Mouse (Mus musculus): Measurements from ENCODE around the gene Dzip1.

Gene Dzip1

DNA sequence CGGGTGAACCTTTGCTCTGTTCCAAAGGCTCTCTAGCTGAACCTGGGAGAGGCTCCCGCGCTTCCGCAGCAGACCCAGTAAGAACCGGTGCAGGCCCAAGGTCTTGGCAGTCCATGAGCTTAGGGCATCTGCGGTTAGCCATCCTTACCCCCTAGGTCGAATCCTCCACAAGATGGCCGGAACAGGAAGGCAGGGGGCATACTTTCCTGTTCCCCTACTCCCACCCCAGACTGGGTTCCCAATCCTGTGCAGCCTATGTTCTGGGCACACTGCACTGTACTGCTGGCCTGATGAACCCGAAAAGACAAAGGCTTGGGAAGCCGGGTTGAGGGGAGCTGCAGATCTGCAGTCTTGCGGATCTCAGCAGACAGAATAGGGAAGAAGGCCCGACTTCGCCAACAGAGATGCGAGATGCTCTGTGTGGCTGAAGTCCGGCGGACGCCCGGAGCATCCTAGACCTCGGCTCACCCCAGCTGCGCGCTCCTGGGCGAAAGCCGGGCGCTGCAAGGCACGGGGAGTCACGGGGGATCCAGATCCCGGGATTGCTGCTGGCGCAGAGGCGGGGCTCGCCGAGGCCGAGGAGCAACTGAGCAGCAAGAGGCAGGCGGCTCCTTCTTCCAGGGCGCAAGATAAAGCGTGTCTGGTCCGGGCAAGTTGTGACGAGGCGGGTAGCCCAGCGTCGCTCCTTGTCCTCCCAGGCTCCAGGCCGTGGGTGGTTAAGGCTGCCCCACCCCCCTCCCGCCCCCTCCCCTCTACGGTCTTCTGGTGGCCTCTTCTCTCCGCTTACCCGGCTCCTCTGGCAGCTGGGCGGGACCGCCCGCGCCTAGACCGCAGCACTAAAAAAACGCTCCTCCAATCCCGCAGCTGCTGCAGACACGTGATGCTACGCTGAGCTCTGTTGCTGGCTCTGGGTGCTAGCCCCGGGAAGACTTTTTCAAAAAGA is at the start of gene Dzip1:
Gene Dzip1, minus strand, starts transcription at position 788 of the 943 bp plus-strand sequence.
- peak; percentile 54 for DNase-seq (ENCODE audit: low spot score)

DNA sequence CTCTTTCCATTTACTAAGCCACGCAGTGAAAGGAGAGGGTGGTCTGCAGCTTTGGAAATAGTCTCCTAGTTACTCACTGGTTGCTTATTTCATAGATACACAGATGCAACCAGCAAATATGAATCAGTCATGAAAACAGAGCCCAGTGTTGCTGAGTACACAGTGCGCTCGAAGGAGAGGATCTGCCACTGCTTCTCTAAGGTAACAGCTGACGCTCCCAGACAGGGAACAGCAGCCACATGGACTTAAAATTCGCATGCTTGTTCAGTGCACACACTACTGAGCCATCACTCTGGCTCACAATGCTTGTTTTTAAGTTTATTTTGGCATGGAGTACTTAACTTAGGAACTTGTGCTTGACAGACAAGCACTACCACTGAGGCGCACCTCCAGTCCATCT is 47.0 kb upstream of the Dzip1 start:
- DNase-seq (ENCODE audit: low spot score), result no peak

DNA sequence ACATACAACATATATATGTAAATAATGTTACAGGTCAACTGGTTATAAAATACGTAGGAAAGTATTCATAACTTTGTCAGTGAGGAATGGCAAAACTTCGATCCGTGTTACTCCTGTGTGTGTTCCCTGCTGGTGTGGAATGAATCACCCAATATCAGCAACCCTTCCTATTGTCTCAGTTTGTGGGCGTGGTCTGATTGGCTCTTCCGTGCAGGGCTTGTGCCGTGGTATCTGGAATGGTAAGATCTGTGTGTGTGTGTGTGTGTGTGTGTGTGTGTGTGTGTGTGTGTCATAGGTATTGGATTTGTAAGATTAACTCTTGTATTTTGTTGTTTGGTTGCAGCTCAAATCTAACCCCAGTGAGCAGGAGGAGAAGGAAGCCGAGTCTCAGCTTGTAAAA is 42.4 kb upstream of the Dzip1 start:
- no peak for DNase-seq (ENCODE audit: low spot score)

DNA sequence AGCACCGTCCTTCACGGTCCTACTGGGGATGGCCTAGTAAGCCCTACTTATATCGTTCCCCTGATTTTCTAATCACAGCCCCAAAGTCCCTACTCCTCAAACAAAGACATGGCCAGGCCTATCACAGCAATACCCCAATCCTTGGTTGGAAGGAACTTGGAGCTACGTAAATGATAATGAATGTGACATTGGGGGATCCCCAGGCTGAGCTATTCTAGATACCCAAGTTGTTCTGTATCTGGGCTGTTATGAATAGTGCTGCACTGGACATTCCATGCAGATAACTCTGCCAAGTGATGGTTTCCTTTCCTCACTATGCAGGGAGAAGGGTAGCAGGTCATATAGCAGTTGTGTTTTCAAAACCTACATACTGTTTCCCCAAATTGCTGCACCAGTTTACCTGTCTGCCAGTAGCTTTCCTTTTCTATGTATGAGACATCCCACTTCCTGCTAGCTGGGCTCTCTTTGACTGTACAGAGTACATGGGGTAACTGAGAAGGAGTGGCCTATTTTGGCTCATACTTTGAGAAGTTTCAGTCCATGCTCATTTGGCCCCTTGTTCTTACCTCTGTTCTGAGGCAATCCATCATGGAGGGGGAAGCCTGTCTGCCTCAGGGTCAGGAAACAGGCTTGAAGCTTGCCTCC is 40.2 kb upstream of the Dzip1 start:
- no peak for DNase-seq (ENCODE audit: low spot score)

- no peak for DNase-seq (ENCODE audit: low spot score)
These were observed 32.8 kb upstream of the Dzip1 start for GRCm38 (mm10) chr14:118958010-118958409.

GRCm38 (mm10) chr14:118951912-118952583 is 26.8 kb upstream of the Dzip1 start:
- no peak for DNase-seq (ENCODE audit: low spot score)

GRCm38 (mm10) chr14:118948841-118949240 is 23.6 kb upstream of the Dzip1 start:
- DNase-seq (ENCODE audit: low spot score), result no peak

DNA sequence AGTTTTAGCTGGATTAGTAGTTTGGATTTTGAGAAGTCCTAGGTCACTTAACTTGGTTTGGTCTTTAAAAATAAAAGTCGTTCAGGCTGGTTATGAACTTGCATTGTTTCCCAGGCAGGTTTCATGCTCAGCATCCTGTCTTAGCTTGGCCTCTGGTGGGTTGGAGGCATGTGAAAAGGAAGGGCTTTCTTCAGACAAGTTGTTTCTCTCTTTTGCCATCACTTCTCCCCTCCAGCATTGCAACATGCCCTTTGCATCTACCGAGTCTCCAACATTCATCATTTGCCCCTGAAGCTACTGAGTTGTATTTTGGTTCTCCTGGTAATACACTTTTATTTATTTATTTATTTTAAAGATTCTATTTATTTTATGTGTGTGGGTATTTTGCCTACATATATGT is 19.4 kb upstream of the Dzip1 start:
- no peak for DNase-seq (ENCODE audit: low spot score)

DNA sequence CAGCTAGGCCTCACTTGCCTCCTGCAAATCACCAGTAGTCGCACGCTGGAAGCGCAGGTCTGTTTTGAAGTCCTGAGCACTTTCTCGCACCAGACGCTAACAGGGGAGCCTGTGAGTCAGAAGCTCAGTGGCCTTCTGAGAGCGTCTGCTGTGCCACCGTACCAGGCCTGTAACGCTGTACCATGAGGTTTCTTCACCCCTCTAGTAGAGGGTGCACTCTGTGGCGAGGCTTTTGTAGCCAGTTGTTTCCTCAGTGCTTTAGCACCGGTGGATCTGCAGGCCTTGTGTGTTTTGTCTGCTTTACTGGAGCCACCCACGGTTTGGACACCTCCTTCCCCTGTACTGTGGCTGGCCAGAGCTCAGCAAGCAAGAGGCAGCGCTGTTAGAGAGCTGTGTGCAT is 16.8 kb upstream of the Dzip1 start:
- DNase-seq (ENCODE audit: low spot score), result no peak

DNA sequence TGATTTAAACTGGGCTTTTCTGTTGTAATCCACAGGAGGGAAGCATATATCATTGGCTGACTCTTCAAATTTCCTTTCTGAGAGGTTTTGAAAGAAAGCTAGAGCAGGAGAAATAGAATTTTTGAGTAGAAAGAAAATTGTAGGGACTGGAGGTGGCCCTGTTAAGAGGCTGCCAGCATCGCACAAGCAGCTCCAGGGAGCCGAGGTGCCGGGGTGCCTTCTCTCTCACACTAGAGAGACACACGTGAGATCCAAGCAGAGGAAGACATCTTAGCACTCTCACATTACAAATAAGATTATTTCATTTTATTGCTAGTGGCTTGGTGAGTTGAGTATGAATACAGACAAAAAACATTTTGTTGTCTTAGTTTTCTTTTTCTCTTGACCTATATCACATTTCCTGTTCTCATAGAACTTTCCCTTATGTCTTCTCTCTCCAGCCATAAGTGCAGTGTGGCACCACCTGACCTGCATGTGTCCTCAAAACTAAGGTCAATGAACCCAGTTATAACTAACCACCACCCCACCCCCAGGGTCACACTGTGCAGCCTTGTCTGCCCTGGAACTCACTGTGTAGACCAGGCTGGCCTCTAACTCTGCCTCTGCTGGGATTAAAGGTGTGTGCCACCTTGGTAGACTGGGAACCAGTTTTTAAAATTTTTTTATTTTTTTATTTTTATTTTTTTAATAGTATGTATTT is 15.7 kb upstream of the Dzip1 start:
- no peak for DNase-seq (ENCODE audit: low spot score)

- peak; percentile 66 for DNase-seq (ENCODE audit: low spot score)
These were observed 13.3 kb upstream of the Dzip1 start for GRCm38 (mm10) chr14:118938551-118938950.

- DNase-seq (ENCODE audit: low spot score), result peak; percentile 97
These were observed 12.6 kb upstream of the Dzip1 start, which contains the start of gene Dnajc3 for GRCm38 (mm10) chr14:118937533-118938492. TSS of gene Dnajc3 (plus strand) at chr14:118937976.

DNA sequence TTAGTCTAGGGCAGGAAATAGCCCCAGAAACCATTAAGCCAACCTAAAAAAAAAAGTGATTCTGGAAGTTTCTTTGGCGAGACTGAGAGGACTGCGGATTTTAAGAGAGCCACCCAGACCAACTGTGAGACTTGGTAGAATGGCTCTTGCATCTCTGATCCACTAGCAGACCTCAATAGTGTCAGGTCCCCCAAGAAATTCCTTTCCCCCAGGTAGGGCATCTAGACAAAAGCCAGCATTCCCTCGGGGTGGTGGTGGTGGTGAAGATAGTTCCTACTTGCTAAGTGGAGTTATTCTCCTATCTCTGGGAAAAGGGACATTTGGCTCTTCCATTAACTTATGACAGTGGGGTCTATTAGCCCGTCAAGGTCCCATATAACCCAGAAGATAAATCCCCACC is 11.7 kb upstream of the Dzip1 start:
- DNase-seq (ENCODE audit: low spot score), result no peak

- no peak for DNase-seq (ENCODE audit: low spot score)
These were observed 11.0 kb upstream of the Dzip1 start for GRCm38 (mm10) chr14:118936236-118936635.

- DNase-seq (ENCODE audit: low spot score), result no peak
These were observed 9.4 kb upstream of the Dzip1 start for GRCm38 (mm10) chr14:118934686-118935085.

DNA sequence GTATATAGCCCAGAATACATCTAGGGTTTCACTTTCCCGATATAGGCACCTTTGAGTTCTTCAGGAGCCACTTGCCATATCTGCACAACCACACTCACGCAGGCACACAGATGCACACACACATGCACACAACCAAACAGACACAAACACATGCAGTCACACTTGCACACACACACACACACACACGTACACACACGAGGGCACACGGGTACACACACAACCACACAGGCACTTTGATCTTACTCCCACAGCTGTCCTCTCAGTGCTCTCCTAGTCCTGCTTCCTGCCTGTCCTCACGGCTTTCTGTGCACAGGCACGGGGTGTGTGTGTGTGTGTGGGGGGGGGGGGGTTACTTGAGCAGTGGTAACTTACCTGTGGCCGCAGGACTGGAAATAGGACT is 7.7 kb upstream of the Dzip1 start:
- no peak for DNase-seq (ENCODE audit: low spot score)

DNA sequence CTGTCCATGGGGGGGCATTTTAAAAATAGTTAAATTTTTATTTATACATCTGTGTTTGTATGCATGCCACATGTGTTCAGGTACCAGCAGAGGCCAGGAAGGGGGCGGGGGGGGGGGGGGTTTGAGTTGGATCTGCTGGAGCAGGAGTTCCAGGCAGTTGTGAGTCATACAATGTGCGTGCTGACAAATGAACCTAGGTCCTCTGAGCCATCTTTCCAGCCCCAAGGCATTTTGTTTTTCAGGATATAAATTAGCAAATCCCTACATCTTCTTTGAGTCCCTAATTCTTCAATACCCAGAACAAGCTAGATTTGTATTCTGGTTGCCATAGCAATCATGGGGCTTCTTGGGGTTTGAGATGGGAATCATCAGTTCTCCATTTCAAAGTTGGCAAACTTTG is 5.9 kb upstream of the Dzip1 start:
- DNase-seq (ENCODE audit: low spot score), result no peak

GRCm38 (mm10) chr14:118930777-118931176 is 5.5 kb upstream of the Dzip1 start:
- DNase-seq (ENCODE audit: low spot score), result no peak

DNA sequence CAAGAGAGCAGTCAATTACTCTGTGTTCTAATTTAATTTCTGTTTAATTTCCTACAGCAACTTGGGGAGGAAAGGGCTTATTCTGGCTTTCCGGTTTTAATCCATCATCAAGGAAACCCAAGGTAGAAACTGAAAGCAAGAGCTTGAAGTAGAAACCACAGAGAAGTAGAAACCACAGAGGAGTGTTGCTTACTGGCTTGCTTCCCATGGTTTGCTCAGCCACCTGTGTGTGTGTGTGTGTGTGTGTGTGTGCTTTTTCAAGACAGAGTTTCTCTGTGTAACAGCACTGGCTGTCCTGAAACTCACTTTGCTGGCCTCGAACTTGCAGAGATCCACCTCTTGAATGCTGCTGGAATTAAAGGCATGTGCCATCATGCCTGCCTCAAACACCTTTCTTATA is 4.5 kb upstream of the Dzip1 start:
- no peak for DNase-seq (ENCODE audit: low spot score)

- DNase-seq (ENCODE audit: low spot score), result peak; percentile 31
These were observed 3.3 kb upstream of the Dzip1 start for GRCm38 (mm10) chr14:118928565-118928964.

GRCm38 (mm10) chr14:118922667-118923184 is 2.5 kb downstream of the Dzip1 start:
- no peak for DNase-seq (ENCODE audit: low spot score)

Data from adipocyte (in vitro differentiated cells).